Mouse (Mus musculus) kidney, postnatal 0 days (tissue): ENCODE data around the gene Esr2. TPM values are rescaled to one million over a fixed set of nuclear protein-coding genes. Genes with fewer than 3 reads are reported as not detected.

Experiments used
- ATAC-seq: fragments of 200-750 bp; cut with Nextera tagmentation; replicated peaks from 2 replicates; pipeline ENCODE4 v1.8.0; 2017; ENCODE audit warnings: low read depth, moderate number of reproducible peaks, moderate TSS enrichment, moderate library complexity; ENCODE audit not compliant: low FRiP score
- DNase-seq: peaks from one replicate; pipeline ENCODE4 v3.0.0-alpha.2; 2016; ENCODE audit warnings: low spot score
- H3K27ac ChIP-seq: fragments of 300-500 bp; sonication (generic); 2 replicates; pipeline ENCODE4 v1.5.1; 2014; ENCODE audit warnings: mild to moderate bottlenecking
- H3K27me3 ChIP-seq: fragments of 300-500 bp; sonication (generic); 2 replicates; pipeline ENCODE4 v1.6.1; 2014; ENCODE audit warnings: low read length, mixed read lengths; ENCODE audit not compliant: insufficient read depth
- H3K36me3 ChIP-seq: fragments of 300-500 bp; sonication (generic); 2 replicates; pipeline ENCODE4 v1.6.1; 2014; ENCODE audit warnings: low read length, mixed read lengths; ENCODE audit not compliant: insufficient read depth
- H3K4me1 ChIP-seq: fragments of 300-500 bp; sonication (generic); replicated peaks from 2 replicates; pipeline ENCODE4 v1.6.1; 2014; ENCODE audit warnings: antibody characterized with exemption, low read length, mixed read lengths; ENCODE audit not compliant: insufficient read depth
- H3K4me2 ChIP-seq: fragments of 300-500 bp; sonication (generic); 2 replicates; pipeline ENCODE4 v1.6.1; 2014; ENCODE audit warnings: mild to moderate bottlenecking, low read length, moderate library complexity, mixed read lengths
- H3K4me3 ChIP-seq: fragments of 300-500 bp; sonication (generic); replicated peaks from 2 replicates; pipeline ENCODE4 v1.5.1; 2014; ENCODE audit warnings: low read depth, low read length
- H3K9ac ChIP-seq: fragments of 300-500 bp; sonication (generic); 2 replicates; pipeline ENCODE4 v1.6.1; 2014; ENCODE audit warnings: low read depth, low read length
- H3K9me3 ChIP-seq: fragments of 300-500 bp; sonication (generic); replicated peaks from 2 replicates; pipeline ENCODE4 v1.6.1; 2016; ENCODE audit warnings: low read length, inconsistent platforms, mixed read lengths
- CTCF ChIP-seq: IDR thresholded peaks from 2 replicates; pipeline ENCODE4 v1.5.1; 2016; ENCODE audit warnings: antibody characterized with exemption, low read depth, mild to moderate bottlenecking, moderate library complexity
- WGBS: fragments of 180-500 bp; shearing (Covaris S2); extraction: QIAGEN DNeasy Blood & Tissue Kit; methylation state at CpG from one replicate; pipeline ENCODE4 v1.1.7; 2014; 5-methylcytosine and 5-hydroxymethylcytosine counted together
- polyA plus RNA-seq: library from polyadenylated mRNA; unstranded; fragments of >200 nt; fragmentation: Nextera tagmentation; extraction: Ambion mirVana; gene quantifications from 2 replicates; pipeline ENCODE4 v1.2.1, GENCODE M21; 2015

Esr2 gene
- polyA plus RNA-seq, 1 experiment from 2014 or later, result 0.75 TPM

DNA sequence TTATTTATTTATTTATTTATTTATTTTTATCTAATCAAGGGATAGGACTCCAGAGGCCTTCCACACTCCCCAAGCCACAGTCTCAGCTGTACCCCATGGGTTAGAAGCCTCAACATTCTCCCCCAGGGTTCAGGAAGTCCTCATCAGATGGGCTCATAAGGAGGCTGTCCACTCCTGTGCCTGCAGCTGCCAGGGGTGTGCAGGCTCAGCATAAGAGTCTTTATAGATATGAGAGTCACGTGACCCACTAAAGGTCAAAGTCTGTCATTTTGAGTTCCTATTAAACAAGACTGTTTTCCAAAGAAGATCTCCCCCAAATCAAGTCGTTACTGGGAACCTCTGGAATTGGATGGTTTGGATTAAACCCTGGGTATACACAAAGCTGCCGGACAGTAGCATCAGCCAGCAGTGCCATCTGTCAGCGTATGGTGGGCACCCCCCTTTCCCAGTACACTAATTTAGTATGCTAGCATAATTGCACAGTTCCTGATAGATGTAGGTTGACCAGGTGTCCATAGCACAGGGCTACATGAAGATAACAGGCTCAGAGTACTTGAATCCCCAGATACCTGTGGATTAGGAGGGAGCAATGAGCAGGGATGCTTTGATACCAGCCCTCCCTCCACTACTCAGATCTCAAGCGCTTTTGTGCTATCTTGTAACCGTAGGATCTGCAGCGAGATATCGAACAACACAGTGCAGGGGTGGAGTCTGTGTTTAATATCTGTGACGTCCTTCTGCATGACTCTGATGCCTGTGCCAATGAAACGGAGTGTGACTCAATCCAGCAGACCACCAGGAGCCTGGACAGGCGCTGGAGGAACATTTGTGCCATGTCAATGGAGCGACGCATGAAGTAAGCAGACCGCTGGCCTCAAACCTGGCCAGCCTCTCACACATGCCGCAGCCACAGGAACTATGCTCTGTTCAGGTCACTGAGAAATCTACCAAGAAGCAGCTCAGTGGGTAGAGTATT lies 83.2 kb downstream of the Esr2 start:
- no peak overlapping the region for H3K4me2 ChIP-seq
- peaks cover 41% of the 10 kb centered on the region for H3K36me3 ChIP-seq
- no peak overlapping the region for H3K27ac ChIP-seq
- H3K27me3 ChIP-seq, result no peaks in the 10 kb centered on the region
- ATAC-seq, result no peak
- H3K4me3 ChIP-seq, result no peak overlapping the region
- H3K4me1 ChIP-seq, result 0 out of 2 replicates have a peak, but pooled peaks cover 6% of the 10 kb centered on the region
- no peaks in the 10 kb centered on the region for H3K9me3 ChIP-seq
- no peak for TF ChIP-seq CTCF
- 79% methylated on average over 15 of the region's 15 CpGs for WGBS
- H3K9ac ChIP-seq, result no peak overlapping the region
- DNase-seq, result no peak

DNA sequence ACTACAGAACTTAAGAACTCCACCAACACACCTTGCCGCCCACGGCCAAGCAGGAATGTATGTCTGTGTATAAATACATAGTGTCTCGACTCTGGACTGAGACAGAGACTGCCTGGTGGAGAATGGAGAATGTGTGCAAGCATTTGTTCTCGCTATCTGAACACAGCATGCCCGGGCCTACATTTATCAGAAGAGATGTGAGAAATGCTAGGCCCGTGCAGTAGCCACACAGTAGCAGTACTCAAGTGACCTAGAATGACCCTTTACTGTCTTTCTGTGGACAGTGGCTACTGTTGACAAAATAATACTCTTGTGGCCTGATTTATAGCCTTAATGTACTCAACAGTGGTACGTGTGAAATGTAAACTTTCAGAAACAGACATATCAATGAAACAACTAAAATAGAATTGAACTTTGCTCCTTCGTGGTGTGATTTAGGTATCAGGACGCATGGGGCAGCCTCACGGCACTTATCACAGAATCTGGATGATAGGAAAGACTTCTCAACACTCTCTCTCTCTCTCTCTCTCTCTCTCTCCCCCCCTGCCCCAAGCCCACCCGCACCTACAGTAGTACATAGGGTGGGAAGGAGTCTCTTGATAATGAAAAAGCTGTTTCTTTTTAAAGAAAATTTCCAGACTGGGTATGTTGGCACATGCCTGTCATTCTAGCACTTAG lies 84.1 kb downstream of the Esr2 start:
- no peak overlapping the region for H3K4me3 ChIP-seq
- H3K27me3 ChIP-seq, result no peaks in the 10 kb centered on the region
- DNase-seq, result no peak
- ATAC-seq, result no peak
- WGBS, result 77% methylated on average over 11 of the region's 11 CpGs
- peaks cover 32% of the 10 kb centered on the region for H3K36me3 ChIP-seq
- no peak overlapping the region for H3K4me2 ChIP-seq
- H3K4me1 ChIP-seq, result 0 out of 2 replicates have a peak, but pooled peaks cover 6% of the 10 kb centered on the region
- H3K9ac ChIP-seq, result no peak overlapping the region
- no peak overlapping the region for H3K27ac ChIP-seq
- H3K9me3 ChIP-seq, result no peaks in the 10 kb centered on the region
- TF ChIP-seq CTCF, result no peak

DNA sequence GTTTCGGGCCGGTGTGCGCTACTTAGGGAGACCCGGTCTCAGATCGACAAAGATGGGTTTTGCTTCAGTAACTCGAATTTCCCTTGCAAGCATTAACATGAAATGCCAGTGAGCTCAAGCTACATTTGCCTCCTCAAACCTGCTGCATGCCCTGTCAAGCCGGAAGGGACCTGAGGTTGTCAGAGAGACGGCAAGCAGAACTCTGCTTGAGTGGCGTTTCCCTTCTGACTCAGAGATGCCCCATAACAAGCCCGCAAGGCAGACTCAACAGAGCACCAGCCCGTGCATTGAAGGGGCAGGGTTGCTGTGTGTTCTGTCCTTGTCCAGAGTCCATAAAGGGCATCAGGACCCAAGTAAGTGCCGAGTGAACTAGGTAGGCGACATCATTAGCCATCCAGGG lies 90.0 kb downstream of the Esr2 start:
- Histone ChIP-seq H3K9ac (no peak overlapping the region), H3K27ac (peak overlapping the region; percentile 31; the same call in 1 of the 2 replicates)

DNA sequence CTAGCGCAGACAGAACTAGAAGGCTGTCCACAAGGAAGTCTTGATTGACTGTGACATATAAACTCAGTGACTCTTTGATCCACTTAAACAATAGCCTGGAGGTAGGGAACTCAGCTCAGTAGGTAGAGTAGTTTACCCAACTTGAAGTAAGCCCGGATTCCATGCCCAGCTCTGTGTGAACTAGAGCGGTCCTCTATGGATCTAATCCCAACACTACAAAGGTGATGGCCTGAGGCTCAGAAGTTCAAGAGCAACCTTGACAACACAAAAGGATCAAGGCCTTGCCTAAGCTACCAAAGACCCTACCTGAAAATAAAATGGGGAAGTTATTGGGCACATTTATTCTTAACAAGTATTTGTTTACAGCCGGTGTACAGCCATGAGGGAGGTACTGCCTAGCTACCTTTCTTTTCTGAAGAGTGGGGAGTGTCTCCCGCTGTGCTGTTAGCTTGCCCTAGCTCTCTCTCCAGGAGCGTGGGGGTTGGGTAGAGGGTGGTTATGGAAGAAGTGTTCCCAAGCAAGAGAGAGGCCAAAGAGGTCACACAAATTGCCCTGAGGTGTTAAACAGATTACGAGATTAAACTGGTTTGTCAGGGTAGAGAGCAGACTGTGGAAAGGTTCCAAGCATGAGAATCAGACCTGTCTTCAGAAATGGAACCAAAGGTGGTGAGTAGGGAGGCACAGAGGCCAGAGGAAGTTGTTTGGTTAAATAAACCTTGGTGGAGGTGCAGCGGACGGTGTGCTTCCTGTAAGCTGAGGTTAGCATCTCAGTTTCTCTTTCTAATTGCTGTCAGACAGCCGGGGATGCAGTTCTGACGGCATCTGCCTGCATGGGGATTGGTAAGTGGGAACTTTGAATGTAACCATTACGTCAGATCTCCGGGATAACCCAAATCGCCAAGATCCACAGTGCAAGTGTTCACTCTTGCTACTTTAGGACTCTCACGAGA lies 90.8 kb downstream of the Esr2 start:
- Histone ChIP-seq H3K27me3 (no peaks in the 10 kb centered on the region), H3K27ac (0 out of 2 replicates have a peak overlapping the region, but pooled peaks have one; percentile 31), H3K9ac (no peak overlapping the region), H3K4me3 (no peak overlapping the region), H3K9me3 (no peaks in the 10 kb centered on the region), H3K4me1 (no peaks in the 10 kb centered on the region), H3K36me3 (0 out of 2 replicates have a peak, but pooled peaks cover 6% of the 10 kb centered on the region), H3K4me2 (no peak overlapping the region)
- no peak for TF ChIP-seq CTCF
- ATAC-seq (no peak), DNase-seq (no peak)
- WGBS, result 70% methylated on average over 15 of the region's 15 CpGs

More for the DNA sequence above, 90.0 kb downstream of the Esr2 start:
- Histone ChIP-seq H3K36me3 (0 out of 2 replicates have a peak, but pooled peaks cover 6% of the 10 kb centered on the region), H3K4me3 (no peak overlapping the region), H3K9me3 (no peaks in the 10 kb centered on the region), H3K27me3 (no peaks in the 10 kb centered on the region), H3K4me2 (no peak overlapping the region), H3K4me1 (no peaks in the 10 kb centered on the region)
- WGBS, result 70% methylated on average over 13 of the region's 13 CpGs
- no peak for TF ChIP-seq CTCF
- DNase-seq, result no peak
- ATAC-seq, result no peak

DNA sequence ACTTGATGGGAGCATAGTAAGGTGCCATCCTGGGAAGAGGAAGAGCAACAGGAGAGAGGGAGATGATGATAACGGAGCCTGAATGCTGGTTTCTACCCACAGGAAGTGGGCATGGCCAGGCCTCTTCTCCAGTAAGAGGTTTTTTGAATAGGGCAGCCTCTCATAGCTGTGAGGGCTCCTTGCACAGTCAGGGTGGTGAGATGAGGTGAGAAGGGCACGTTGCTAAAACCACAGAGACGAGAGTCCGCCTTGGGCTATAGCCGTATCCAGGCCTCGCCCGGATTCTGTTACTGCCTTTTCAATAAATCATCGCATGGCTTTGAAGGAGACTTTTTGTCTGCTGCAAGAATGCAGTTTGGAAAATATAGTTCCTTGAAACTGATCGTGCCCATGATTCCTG lies 92.0 kb downstream of the Esr2 start:
- H3K36me3 ChIP-seq, result 0 out of 2 replicates have a peak, but pooled peaks cover 6% of the 10 kb centered on the region
- no peak overlapping the region for H3K4me3 ChIP-seq
- no peak overlapping the region for H3K4me2 ChIP-seq
- WGBS, result 42% methylated on average over 9 of the region's 9 CpGs
- H3K9ac ChIP-seq, result no peak overlapping the region
- ATAC-seq (0 out of 2 replicates have a peak, but pooled peaks have one; percentile 57), DNase-seq (peak; percentile 14)
- H3K27me3 ChIP-seq, result no peaks in the 10 kb centered on the region
- H3K4me1 ChIP-seq, result no peaks in the 10 kb centered on the region
- no peak overlapping the region for H3K27ac ChIP-seq
- TF ChIP-seq CTCF, result no peak
- H3K9me3 ChIP-seq, result no peaks in the 10 kb centered on the region
